Mouse (Mus musculus) bone marrow macrophage, adult 2 months (primary cell): ENCODE data around the gene Wdcp. TPM values are rescaled to one million over a fixed set of nuclear protein-coding genes. Genes with fewer than 3 reads are reported as not detected.
A peak's percentile ranks its signal among the peaks of the same experiment; 100 is the strongest.
"Not testable (repeated sequence)": the region's sequence is repeated elsewhere in the genome, so short reads cannot be mapped to it uniquely, and the experiment has no call there.

Source experiments
- H3K27ac ChIP-seq: 2 replicates; pipeline ENCODE4 v1.5.1; 2012; ENCODE audit warnings: low read depth, low read length; ENCODE audit not compliant: insufficient read depth
- H3K4me1 ChIP-seq: 2 replicates; pipeline ENCODE4 v1.6.1; 2012; ENCODE audit warnings: low read length; ENCODE audit not compliant: control insufficient read depth, insufficient read depth
- H3K4me3 ChIP-seq: 2 replicates; pipeline ENCODE4 v1.5.1; 2012; ENCODE audit warnings: mild to moderate bottlenecking, low read length, moderate library complexity; ENCODE audit not compliant: insufficient read depth
- CTCF ChIP-seq: IDR thresholded peaks from 2 replicates; pipeline ENCODE4 v1.5.1; 2012; ENCODE audit warnings: low read depth, mild to moderate bottlenecking, low read length, moderate library complexity
- POLR2A ChIP-seq: IDR thresholded peaks from 2 replicates; pipeline ENCODE4 v1.6.1; 2012; ENCODE audit warnings: mild to moderate bottlenecking, low read depth, low read length, borderline replicate concordance
- polyA plus RNA-seq: library from polyadenylated mRNA; stranded (reverse); fragments of >200 nt; gene quantifications from 2 replicates; pipeline ENCODE4 v1.2.4, GENCODE M21; 2012; ENCODE audit not compliant: missing spikeins, insufficient read depth, insufficient read length

Wdcp gene
- polyA plus RNA-seq = 10.1 and 10.6 TPM in 2 replicates

DNA sequence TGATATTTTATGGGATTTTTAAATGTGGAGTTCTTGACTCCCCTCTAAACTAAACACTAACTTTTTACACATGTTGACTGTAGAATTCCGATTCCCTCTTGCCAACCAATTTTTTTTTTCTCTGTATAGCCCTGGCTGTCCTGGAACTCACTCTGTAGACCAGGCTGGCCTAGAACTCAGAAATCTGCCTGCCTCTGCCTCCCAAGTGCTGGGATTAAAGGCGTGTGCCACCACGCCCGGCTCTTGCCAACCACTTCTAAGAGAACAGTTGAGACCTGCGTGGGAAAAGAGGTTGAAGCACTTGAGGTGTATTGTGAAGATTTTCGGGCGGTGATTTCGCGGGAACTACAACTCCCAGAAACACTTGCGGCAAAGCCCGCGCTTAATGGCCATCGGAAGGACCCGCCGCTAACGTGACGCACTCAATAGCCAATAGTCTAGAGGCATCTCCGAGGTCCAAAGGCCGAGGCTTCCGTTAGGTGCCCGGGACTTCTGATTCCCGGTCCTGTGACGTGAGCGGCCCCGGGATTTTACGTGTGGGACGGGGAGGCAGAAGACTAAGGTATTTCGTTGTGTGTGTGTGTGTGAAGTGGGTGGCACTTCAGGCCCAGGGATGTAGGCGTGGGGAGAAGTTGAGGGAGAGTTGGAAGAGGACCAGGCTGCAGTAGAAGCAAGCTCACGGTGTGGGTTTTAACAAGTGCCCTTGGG, at the start of gene Wdcp:
Gene Wdcp (plus strand): TSS at position 414 of the 708 bp plus-strand sequence.
- H3K4me3 ChIP-seq = peak within 1 kb of the TSS; percentile 99
- no peak for TF ChIP-seq CTCF
- TF ChIP-seq POLR2A = no peak
- peak within 1 kb of the TSS; percentile 56 for H3K27ac ChIP-seq
- H3K4me1 ChIP-seq = peaks cover 16% of the 10 kb centered on the region

DNA sequence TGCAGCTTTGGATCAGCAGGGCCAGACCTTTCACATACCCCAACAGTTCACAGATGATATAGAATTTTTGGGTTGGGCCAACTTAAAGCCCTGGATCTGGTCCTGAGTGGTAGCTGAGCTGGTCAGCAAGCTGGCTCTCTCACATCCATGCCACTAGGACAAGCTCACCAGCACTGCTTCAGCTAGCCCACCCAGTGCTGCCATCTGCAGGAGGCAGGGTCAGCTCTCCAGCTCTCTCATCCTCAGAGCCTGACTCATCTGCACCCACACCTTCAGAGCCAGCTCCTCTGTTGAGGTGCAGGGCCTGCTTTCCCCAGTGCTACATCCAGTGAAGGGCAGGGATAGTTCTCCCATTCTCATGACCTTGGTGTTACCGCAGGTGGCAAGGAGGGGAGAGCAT, 49.4 kb upstream of the Wdcp start:
- TF ChIP-seq POLR2A (no peak), CTCF (no peak)
- Histone ChIP-seq H3K4me3 (no peak overlapping the region), H3K27ac (no peak overlapping the region), H3K4me1 (no peaks in the 10 kb centered on the region)

- not testable (repeated sequence) for H3K27ac ChIP-seq, H3K4me1 ChIP-seq
Measured at GRCm38 (mm10) chr12:4797471-4797870, 45.6 kb upstream of the Wdcp start.

DNA sequence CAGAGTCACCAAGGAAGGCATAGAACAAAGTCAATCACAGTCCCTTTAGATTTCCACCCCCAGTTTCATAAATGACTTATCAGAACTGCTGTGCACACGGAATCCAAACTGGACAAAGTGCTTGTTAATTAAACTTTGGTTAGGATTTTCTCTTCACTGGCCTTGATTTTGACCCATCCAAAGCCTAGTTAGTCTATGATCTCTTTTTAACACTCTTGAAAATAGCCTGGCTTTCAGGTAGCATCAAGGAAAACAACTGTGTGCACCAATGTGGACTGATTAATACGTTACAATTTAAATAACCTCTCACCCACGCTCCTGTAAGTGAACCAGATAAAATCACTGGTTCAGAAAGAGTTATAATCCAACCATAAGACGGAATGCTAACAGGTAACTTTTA, 32.1 kb upstream of the Wdcp start:
- H3K4me3 ChIP-seq = no peak overlapping the region
- no peak overlapping the region for H3K27ac ChIP-seq
- peaks cover 3% of the 10 kb centered on the region; the same call in 1 of the 2 replicates for H3K4me1 ChIP-seq
- no peak for TF ChIP-seq CTCF
- TF ChIP-seq POLR2A = no peak

More at GRCm38 (mm10) chr12:4797471-4797870, 45.6 kb upstream of the Wdcp start:
- H3K4me3 ChIP-seq = not testable (repeated sequence)

- TF ChIP-seq CTCF = no peak
- TF ChIP-seq POLR2A = no peak
- Histone ChIP-seq H3K27ac (no peak overlapping the region), H3K4me3 (no peak overlapping the region), H3K4me1 (peaks cover 6% of the 10 kb centered on the region; the same call in 1 of the 2 replicates)
Measured at GRCm38 (mm10) chr12:4811705-4812104, 31.4 kb upstream of the Wdcp start.

GRCm38 (mm10) chr12:4813636-4814035, 29.5 kb upstream of the Wdcp start:
- Histone ChIP-seq H3K27ac (no peak overlapping the region), H3K4me1 (peaks cover 9% of the 10 kb centered on the region), H3K4me3 (no peak overlapping the region)
- TF ChIP-seq CTCF (no peak), POLR2A (no peak)

DNA sequence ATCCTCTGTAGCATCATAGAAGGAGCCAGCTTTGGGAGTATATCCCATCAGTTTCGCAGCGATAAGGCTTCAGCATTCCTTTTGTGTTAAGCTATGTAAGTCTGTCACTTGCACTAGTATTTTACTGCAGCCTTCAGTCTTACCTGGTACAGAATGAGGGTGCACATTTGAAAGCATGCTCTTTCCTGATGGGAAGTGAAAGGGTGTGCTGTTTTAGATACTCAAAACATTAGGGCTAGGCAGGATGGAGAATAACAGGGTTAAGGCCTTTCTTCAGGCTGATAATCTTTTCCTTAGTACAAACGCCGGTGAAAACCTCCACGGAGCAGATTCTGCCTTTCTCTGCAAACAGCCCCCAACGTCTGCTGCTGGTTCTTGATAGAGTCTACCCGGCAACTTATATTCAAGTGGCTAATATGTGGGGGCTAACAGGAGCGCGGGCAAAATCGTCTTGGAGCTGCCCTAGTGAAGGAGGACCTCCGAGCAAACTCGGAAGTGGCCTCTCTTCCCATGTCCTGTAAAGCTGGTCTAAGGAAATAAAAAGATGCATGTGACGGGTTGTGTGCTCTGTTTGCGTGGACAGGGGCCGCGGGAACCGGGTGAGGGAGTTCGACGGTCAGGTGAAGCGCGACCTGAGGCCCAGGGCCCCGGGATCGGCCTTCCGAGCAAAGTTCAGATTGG, 26.3 kb upstream of the Wdcp start:
- Histone ChIP-seq H3K4me1 (peaks cover 15% of the 10 kb centered on the region), H3K27ac (peak overlapping the region; percentile 69), H3K4me3 (peak overlapping the region; percentile 94)
- no peak for TF ChIP-seq CTCF
- TF ChIP-seq POLR2A = no peak

- Histone ChIP-seq H3K27ac (peak within 1 kb of the TSS; percentile 74), H3K4me1 (peaks cover 15% of the 10 kb centered on the region), H3K4me3 (peak within 1 kb of the TSS; percentile 94)
- TF ChIP-seq POLR2A (no peak), CTCF (no peak)
Measured at GRCm38 (mm10) chr12:4817361-4818101, 25.6 kb upstream of the Wdcp start, which contains the start of gene Sf3b6. Sf3b6 (plus strand) TSS chr12:4817544.

DNA sequence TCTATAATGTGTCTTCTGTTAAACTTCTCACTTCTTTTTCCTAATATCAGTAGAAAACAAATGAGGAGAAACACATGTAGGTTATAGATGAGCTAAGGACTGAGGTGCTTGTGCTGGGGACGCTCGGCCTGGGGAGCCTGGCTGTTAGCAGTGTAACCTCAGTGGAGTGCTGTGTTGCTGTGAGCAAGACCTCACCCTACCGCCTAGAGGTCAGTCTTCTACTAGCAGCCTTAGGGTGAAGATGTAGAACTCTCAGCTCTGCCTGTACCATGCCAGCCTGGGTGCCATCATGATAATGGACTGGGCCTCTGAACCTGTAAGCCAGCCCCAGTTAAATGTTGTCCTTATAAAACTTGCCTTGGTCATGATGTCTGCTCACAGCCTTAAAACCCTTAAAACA, 15.8 kb upstream of the Wdcp start:
- no peak overlapping the region for H3K27ac ChIP-seq
- H3K4me3 ChIP-seq = no peak overlapping the region
- TF ChIP-seq POLR2A = no peak
- TF ChIP-seq CTCF = no peak
- H3K4me1 ChIP-seq = no peaks in the 10 kb centered on the region
